Mouse (Mus musculus): ENCODE results near the gene Dop1a. TPM values are rescaled to one million over a fixed set of nuclear protein-coding genes. Genes with fewer than 3 reads are reported as not detected.
"Not testable (repeated sequence)": the region's sequence is repeated elsewhere in the genome, so short reads cannot be mapped to it uniquely, and the experiment has no call there.

Dop1a gene
- total RNA-seq, 2 experiments from 2014 or later, result 9.5 to 12.1 TPM

DNA sequence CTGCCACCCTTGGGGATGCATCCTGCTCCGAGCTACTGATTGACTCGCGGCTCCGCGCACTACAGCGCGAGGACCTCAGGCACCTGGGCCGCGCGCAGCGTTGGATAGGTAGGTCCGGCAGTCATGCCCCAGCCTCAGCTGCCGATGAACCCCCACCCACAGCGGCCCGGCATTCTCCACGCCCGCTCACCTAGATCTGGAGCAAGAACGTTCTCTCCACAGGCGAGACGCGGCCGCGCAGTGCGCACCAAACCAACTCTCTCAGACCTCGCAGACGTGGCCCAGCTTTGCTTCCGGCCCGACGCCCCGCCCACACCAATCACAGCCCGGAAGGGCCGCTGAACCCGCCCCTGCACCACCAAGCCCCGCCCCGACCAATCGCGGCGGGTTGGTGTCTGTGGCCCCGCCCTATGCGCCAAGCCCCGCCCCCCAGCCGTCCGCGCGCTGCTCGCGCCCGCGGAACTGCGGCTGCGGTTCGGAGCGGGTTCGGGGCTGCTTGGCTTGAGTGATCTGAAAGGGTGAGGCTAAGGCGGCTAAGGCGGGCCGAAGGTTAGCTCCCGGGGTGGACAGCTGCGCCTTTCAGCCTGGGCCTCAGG, 104.7 kb downstream of the Dop1a start, which contains the start of the genes Pgm3 and Rwdd2a:
Gene Pgm3 (minus strand): TSS at position 303 of the 596 bp plus-strand sequence.
Gene Rwdd2a (plus strand): TSS at position 452 of the 596 bp plus-strand sequence.
- TF ChIP-seq CTCF (IDR thresholded peaks at IDR 0.05), result no peak
- intact Hi-C loops (cut with DNase I), result loop anchor here (5.0 kb wide), 1 partner anchor 104 kb away; the partner anchor contains the start of gene Dop1a
- H3K27ac ChIP-seq, result peak within 1 kb of the TSS; percentile 87
- peak; percentile 98 for DNase-seq
- peak within 1 kb of the TSS; percentile 83 for H3K4me3 ChIP-seq

GRCm38 (mm10) chr9:86572196-86572595, 105.2 kb downstream of the Dop1a start:
- intact Hi-C loops (cut with DNase I), result loop anchor here (5.0 kb wide), 1 partner anchor 105 kb away; the partner anchor contains the start of gene Dop1a
- no peak for DNase-seq
- H3K4me3 ChIP-seq, result peak overlapping the region; percentile 83
- no peak for TF ChIP-seq CTCF (IDR thresholded peaks at IDR 0.05)
- H3K27ac ChIP-seq, result peak overlapping the region; percentile 87

GRCm38 (mm10) chr9:86572636-86573291, 105.8 kb downstream of the Dop1a start:
- Histone ChIP-seq H3K27ac (no peak overlapping the region), H3K4me3 (peak overlapping the region; percentile 83)
- TF ChIP-seq CTCF (IDR thresholded peaks at IDR 0.05), result peak; percentile 80
- intact Hi-C loops (cut with DNase I), result loop anchor here (5.0 kb wide), 1 partner anchor 105 kb away; the partner anchor contains the start of gene Dop1a
- DNase-seq, result peak; percentile 80

DNA sequence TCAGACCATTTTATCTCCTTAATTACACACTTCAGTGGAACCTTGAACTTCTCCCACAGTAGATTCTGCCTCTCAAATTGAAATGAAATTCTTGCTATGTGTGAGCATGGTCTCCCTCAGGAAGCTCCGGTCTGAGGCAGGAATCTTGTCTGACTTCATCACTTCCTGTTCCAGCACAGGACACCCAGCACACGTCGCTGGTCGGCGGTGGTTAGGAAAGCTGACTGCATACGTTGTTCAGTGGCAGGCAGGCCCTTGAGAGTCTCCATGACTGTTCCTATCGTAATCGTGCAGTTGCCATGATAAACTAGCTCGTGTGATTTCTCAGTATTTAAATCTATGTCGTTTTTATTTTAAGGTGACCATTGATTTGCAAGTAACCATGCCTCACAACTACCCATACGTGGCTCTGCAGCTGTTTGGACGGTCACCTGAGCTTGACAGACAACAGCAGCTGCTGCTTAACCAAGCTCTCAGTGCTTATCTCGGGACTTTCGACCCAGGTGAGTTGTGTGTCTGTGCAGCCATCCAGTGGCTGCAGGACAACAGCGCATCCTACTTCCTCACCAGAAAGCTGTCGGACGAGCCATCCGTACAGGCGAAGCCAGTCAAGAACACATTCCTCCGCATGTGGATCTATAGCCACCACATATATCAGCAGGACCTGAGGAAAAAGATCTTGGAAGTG, 106.8 kb downstream of the Dop1a start:
- no peak for DNase-seq
- no peak overlapping the region for H3K27ac ChIP-seq
- H3K4me3 ChIP-seq, result no peak overlapping the region
- no peak for TF ChIP-seq CTCF (IDR thresholded peaks at IDR 0.05)
- intact Hi-C loops (cut with DNase I), result loop anchor here (5.0 kb wide), 1 partner anchor 106 kb away; the partner anchor contains the start of gene Dop1a

- TF ChIP-seq CTCF (IDR thresholded peaks at IDR 0.05), result no peak
- DNase-seq, result no peak
- H3K27ac ChIP-seq, result no peak overlapping the region
- intact Hi-C loops (cut with DNase I), result no loop called here
- no peak overlapping the region for H3K4me3 ChIP-seq
Observed at GRCm38 (mm10) chr9:86575178-86575577, 108.2 kb downstream of the Dop1a start.

DNA sequence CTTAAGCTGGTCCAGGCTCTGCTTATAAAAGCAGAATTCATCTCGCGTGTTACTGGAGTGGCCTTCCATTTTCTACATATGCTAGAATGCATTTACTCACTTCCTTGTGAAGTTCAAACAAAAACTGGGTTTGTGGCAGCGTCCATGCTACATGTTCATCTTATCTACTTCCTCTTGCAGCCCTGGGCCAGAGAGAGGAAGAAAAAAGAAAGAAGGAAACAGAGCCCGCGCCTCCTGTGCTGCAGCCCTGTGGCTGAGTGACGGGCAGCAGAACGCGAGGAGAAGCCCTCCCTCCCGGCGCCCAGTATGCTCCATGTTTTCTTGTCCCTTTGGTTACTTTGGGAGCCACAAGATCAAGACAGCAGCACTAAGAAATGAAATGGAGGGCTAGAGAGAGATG, 112.7 kb downstream of the Dop1a start:
- no peak for TF ChIP-seq CTCF (IDR thresholded peaks at IDR 0.05)
- no peak for DNase-seq
- no peak overlapping the region for H3K27ac ChIP-seq
- intact Hi-C loops (cut with DNase I), result no loop called here
- H3K4me3 ChIP-seq, result no peak overlapping the region

DNA sequence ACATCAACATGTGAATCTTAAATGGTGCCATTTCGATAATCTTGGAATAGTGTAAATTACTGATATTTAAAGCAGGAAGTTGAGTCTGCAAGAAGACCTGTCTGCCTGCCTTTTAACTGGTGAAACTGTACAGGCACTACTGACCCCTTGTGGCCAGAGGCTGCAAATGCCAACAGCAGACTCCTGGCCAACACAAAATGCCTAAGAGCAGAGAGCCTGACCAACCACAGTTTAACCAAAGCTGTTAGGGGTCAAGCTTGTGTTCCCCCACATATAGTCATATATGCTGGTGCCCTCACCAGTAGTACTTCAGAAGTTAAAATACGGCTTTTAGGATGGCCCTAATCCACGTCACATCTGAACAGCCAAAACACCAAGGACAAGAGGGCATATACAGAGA, 116.8 kb downstream of the Dop1a start:
- TF ChIP-seq CTCF (IDR thresholded peaks at IDR 0.05), result peak; percentile 98
- Histone ChIP-seq H3K4me3 (no peak overlapping the region), H3K27ac (no peak overlapping the region)
- intact Hi-C loops (cut with DNase I), result no loop called here
- DNase-seq, result peak; percentile 73

DNA sequence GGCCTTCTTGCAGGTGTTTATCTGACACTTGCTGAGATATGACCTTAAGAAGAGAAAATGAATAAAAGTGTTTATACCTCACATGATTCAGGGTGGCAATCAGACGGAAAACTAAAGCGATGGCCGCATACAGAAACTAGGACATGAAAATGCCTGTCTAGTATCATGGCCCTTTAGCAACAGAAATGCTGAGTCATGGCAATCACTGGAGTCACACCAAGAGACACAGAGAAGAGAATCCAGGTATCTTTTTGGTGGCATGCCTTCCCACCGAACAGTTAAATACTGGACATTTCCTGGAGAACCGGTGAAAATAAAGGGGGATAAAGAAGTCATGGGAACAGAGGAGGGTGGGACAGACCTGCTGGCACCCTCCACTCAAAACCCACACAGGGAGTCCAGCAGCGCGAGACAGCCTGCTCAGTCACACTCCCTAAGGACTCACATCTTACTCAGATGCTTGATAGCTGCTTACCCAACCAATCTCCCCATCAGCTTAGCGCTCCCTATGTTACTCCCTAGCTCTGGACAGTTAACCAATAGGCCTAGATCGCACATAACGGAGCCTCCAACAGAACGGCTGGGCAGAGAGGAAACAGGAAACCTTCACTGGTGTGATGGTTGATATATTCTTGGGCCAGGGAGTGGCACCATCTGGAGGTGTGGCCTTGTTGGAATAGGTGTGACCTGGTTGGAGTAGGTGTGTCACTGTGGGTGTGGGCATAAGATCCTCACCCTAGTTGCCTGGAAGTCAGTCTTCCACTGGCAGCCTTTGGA, 120.3 kb downstream of the Dop1a start:
- intact Hi-C loops (cut with DNase I), result no loop called here
- no peak for DNase-seq
- no peak overlapping the region for H3K27ac ChIP-seq
- no peak for TF ChIP-seq CTCF (IDR thresholded peaks at IDR 0.05)
- no peak overlapping the region for H3K4me3 ChIP-seq

GRCm38 (mm10) chr9:86592676-86593668, 126.0 kb downstream of the Dop1a start:
- H3K4me3 ChIP-seq, result no peak overlapping the region
- peak; percentile 41 for DNase-seq
- intact Hi-C loops (cut with DNase I), result loop anchor here (1.0 kb wide), 1 partner anchor 153 kb away; no protein-coding TSS in a partner anchor
- peak; percentile 83 for TF ChIP-seq CTCF (IDR thresholded peaks at IDR 0.05)
- no peak overlapping the region for H3K27ac ChIP-seq

DNA sequence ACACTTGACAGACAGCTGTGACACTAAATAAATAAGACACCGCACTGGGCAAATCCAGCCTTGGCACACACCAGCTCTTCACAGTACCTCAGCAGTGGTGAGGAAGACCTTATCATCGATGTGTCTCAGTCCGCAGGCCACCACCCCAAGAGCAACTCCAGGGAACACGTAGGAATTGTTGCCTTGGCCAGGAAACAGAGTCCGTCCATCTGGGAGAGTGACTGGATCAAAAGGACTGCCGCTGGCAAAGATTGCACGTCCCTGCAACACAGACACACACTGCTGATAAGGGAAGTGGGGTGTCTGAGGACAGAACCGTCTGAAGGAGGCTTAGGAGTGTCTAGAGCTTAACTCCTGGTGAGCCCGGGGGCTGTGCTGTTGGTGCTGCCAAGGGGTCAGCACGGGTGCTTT, 127.4 kb downstream of the Dop1a start:
- H3K4me3 ChIP-seq; DNase-seq; intact Hi-C loops (cut with DNase I); H3K27ac ChIP-seq: not testable (repeated sequence)

DNA sequence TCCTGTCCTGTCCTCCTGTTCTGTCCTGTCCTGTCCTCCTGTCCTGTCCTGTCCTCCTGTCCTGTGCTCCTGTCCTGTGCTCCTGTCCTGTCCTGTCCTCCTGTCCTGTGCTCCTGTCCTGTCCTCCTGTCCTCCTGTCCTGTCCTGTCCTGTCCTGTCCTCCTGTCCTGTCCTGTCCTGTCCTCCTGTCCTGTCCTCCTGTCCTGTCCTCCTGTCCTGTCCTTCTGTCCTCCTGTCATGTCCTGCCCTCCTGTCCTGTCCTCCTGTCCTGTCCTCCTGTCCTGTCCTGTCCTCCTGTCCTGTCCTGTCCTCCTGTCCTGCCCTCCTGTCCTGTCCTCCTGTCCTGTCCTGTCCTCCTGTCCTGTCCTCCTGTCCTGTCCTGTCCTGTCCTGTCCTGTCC, 130.0 kb downstream of the Dop1a start:
- intact Hi-C loops (cut with DNase I); DNase-seq; H3K4me3 ChIP-seq; H3K27ac ChIP-seq: not testable (repeated sequence)

Data from gastrocnemius, adult 2 months (tissue).